Mouse (Mus musculus): ENCODE measurements around the gene Olfr175-ps1. TPM values are rescaled to one million over a fixed set of nuclear protein-coding genes. Genes with fewer than 3 reads are reported as not detected.

Gene Olfr175-ps1
- polyA plus RNA-seq (2012), result not detected in 2 replicates

DNA sequence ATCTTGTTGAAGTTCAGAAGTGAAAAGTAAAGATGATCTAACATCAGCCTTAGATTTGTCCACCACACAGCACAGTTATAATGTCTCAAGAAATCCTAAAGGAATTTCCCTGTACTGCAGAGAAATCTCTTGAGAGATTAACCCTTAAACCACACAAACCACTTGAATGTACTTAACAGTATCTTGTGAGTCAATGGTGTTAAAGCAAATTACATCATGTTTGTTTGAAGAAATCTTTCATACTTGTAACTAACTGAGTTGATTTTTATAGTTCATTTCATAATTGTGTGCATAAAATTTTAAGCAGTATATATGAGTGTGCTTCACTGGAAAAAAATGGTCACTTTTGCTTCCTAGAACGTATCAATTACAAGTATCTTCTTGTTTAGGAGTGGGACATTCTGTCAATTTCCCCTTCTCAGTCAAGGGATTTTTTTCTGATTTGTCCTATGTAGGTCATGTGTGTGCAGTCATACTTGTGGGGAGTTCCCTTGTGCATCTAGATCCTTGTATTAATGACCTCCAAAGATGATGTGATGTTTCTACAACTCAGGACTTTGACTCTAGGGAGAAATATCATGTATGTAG is at the start of gene Olfr175-ps1:
Olfr175-ps1 (minus strand) TSS at position 51 of the 588 bp plus-strand sequence.
- TF ChIP-seq GATA1 (IDR thresholded peaks at IDR 0.05; ENCODE audit: low read length), result no peak

GRCm38 (mm10) chr16:58874668-58875067 is 48.1 kb upstream of the Olfr175-ps1 start, which contains the start of gene Olfr177:
Gene Olfr177, minus strand, starts transcription at chr16:58874768.
- TF ChIP-seq GATA1 (IDR thresholded peaks at IDR 0.05; ENCODE audit: low read length), result no peak

DNA sequence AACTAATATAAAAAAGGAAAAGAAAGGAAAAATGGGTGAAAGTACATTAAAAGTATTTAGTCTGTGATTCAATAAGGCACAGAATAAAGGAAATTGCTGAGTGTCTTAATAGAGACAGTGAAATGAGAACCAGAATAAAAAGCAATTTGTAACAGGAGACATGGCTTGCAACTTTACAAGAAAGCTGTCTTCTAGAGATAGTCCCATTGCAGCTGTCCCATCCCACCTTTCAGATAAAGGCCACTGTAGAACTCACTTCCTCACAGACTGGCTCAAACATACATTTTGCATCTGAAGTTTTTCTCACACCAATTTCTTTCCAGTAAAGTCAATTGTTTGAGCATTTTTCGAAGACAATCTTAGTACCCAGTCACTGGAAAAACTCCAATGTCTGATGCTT is 34.9 kb upstream of the Olfr175-ps1 start:
- TF ChIP-seq GATA1 (IDR thresholded peaks at IDR 0.05; ENCODE audit: low read length), result peak; percentile 64

DNA sequence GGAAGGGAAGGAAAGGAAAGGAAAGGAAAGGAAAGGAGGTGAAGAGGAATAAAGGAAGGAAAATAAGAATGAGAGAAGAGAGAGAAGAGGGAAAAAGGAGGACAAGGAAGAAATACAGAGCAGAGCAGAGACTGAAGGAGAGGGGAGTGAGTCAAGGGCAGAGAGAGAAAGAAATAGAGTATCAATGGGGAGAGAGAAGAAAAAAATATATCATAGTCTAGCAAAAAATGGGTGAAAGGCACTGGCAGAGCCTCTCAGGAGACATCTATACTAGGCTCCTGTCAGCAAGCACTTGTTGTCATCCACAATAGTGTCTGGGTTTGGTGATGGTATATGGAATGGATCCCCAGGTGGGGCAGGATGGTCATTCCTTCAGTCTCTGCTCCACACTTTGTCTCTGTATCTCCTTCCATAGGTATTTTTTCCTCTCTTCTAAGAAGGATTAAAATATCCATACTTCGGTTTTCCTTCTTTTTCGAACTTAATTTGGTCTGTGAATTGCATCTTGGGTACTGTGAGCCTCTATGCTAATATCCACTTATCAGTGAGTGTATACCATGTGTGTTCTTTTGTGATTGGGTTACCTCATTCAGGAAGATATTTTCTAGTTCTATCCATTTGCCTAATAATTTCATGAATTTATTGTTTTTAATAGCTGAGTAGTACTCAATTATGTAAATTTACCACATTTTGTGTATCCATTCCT is 33.6 kb upstream of the Olfr175-ps1 start:
- TF ChIP-seq GATA1 (IDR thresholded peaks at IDR 0.05; ENCODE audit: low read length), result no peak

- TF ChIP-seq GATA1 (IDR thresholded peaks at IDR 0.05; ENCODE audit: low read length), result no peak
Observed at GRCm38 (mm10) chr16:58800168-58800567, 26.4 kb downstream of the Olfr175-ps1 start, which contains the start of gene Olfr173. Gene Olfr173, minus strand, starts transcription at chr16:58800268.

Other genes with a start within 250 kb of the Olfr175-ps1 start
- gene Gm813, start 209.8 kb downstream of the Olfr175-ps1 start, polyA plus RNA-seq (2012), result not detected in 2 replicates
- gene E330017A01Rik, start 188.0 kb downstream of the Olfr175-ps1 start, polyA plus RNA-seq (2012), result not detected in 2 replicates
- 192 and 206 TPM in 2 replicates for gene Cpox, start 156.5 kb downstream of the Olfr175-ps1 start, polyA plus RNA-seq (2012)
- gene Gpr15, start 107.7 kb downstream of the Olfr175-ps1 start, polyA plus RNA-seq (2012), result not detected in 2 replicates
- gene Cldnd1, start 98.9 kb downstream of the Olfr175-ps1 start, polyA plus RNA-seq (2012), result 2.5 and 2.6 TPM in 2 replicates
- gene Olfr172, start 63.6 kb downstream of the Olfr175-ps1 start, polyA plus RNA-seq (2012), result not detected in 2 replicates
- not detected in 2 replicates for gene Olfr173, start 26.5 kb downstream of the Olfr175-ps1 start, polyA plus RNA-seq (2012)
- gene Olfr177, start 48.0 kb upstream of the Olfr175-ps1 start, polyA plus RNA-seq (2012), result not detected in 2 replicates
- gene Olfr178, start 65.3 kb upstream of the Olfr175-ps1 start, polyA plus RNA-seq (2012), result not detected in 2 replicates
- gene Olfr181, start 102.0 kb upstream of the Olfr175-ps1 start, polyA plus RNA-seq (2012), result not detected in 2 replicates
- not detected in 2 replicates for gene Olfr180, start 102.6 kb upstream of the Olfr175-ps1 start, polyA plus RNA-seq (2012)
- gene Olfr183, start 168.6 kb upstream of the Olfr175-ps1 start, polyA plus RNA-seq (2012), result 0.08 TPM in 1 of 2 replicates, not detected in the other
- not detected in 2 replicates for gene Olfr186, start 203.5 kb upstream of the Olfr175-ps1 start, polyA plus RNA-seq (2012)
- not detected in 2 replicates for gene Olfr187, start 213.0 kb upstream of the Olfr175-ps1 start, polyA plus RNA-seq (2012)

All from G1E-ER4 (cell line).